Mouse (Mus musculus) brain, adult 2 months (tissue): ENCODE data around the gene Pdlim3.
"Not testable (repeated sequence)": the region's sequence is repeated elsewhere in the genome, so short reads cannot be mapped to it uniquely, and the experiment has no call there.

Experiments used
- DNase-seq: peaks from one replicate; pipeline ENCODE4 v3.0.0; 2011; ENCODE audit warnings: low read depth, low spot score

Gene Pdlim3

DNA sequence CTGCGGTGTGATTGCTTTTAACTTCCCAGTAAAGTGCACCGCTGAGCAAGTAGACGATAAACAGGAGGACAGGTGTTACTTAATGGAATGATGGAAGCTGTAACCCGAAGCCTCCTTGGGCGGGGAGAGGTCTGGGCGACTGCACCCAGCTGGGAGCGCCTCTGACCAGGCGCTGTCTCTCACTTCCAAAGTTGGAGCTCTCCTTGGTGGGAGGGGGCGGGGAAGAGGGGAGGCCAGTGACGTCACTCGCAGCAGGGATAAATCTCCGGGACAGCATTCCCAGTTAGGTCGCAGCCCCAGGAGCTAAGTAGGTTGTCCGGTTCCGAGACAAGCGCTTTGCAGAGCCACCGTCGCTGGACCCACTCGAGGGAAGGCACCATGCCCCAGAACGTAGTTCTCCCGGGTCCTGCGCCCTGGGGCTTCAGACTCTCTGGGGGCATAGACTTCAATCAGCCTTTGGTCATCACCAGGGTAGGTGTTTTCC lies at the start of gene Pdlim3:
Gene Pdlim3, plus strand, starts transcription at position 260 of the 484 bp plus-strand sequence.
- peak; percentile 16 for DNase-seq

DNA sequence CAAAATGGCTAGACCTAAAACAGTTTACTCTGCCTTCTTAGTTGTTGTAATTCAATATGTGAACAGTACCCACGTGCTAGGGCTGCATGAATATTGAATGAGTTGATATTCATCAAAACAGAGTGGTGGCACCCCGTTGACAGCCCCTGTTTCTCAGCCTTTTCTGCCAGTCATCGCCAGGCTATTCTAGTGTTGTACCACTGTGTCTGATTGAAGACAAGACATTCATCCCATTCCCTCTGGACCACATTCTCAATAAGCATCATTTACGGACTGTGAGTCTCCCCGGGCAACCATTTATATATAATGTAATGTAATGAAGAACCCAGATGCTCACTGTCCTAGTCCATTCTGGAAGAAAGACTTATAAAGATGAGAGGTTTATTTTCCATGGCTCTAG lies 42.0 kb upstream of the Pdlim3 start:
- no peak for DNase-seq

DNA sequence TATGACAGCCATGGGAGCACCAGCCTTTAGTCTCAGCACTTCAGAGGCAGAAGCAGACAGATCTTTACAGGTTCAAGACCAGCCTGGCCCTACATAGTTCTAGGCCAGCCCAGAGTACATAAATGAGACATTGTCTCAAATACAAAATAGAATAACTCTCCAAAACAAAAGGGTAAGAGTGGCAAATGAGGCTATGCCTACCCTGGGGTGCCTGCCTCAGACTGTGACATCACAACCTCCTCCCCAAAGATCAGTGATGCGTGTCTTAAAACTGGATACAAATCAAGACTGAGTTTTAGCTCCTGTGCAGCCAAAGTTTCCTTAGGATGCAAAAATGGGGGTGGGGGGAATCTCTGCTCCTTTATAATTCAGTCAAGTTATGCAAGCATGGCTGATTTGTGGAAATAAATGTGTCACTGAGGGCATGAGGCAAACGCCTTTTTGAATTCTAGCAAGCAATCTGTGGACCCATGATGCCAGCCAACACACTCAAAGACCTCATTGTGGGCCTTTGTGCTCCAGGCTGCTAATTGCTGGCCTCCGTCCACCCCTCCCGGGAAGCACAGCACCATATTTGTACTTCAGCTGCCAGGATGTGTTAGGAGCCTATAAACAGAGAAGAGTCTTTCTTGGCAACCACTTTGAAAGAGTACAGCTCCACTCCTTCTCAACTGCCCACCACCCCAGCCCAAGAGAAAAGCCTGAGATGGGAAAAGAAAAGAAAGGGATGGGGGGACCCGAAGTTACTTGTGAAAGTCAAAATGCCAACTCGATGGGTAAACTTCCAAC lies 41.0 kb upstream of the Pdlim3 start:
- DNase-seq: peak; percentile 90

DNA sequence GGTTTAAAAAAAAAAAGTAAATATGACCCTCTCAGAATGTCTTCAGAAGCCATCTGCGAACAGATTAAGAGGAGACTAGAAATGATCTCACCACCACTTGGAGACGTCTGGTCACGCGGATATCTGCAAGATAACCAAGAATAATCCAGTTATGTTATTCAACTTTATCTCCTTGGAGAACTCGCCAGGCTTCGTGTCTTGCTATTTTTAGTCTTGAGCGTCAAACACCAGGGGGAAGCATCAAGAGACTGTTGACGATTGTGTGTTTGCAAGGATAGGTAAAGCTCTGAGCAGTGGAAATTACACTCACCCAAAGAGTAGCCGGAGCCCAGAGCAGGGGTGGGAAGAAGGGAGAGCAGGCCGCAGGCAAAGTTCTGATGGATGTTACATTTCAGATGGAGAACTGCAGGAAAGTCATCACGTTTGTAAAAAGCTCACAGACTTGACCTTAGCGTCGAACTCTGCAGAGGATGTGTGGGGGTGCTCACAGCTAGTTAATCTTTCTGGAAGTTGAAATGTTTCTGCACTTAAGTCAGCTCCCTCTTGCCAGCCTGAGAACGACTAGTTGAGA lies 40.3 kb upstream of the Pdlim3 start:
- DNase-seq: peak; percentile 49

DNA sequence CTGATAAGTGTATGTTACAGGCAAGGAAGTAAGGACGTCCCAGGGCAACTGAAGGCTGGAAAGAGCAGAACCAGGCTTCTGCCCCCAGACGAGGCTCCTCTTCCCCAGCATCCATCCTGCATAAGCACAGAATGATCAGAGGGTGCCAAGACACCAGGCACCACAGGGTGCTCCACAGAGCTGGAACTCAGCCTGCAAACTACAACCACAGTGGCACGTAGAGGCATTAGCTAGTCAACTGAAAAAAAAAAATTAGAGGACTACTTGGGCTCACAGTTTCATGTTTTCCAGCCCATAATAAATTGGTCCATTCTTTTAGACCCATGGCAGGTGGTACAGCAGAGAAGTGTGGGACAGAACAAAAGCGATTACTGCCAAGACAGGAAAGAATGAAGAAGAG lies 39.4 kb upstream of the Pdlim3 start:
- no peak for DNase-seq

DNA sequence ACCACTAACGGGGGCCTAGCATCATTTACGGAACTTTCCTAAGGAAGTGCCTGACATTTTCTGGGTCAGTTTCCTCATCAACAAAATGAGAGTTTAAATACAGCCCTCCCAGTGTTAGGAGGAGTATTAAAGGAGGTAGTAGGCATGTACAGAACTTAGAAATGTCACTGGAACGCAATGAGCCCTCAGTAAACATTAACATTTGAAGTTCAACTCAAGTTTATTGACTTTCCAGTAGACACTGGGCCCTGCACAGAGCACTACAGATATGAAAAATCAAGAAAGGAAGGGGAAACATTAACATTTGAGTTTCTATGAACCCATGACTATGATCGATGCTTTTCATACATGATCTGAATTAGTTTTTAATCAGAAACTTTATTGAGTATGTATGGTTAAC lies 30.1 kb upstream of the Pdlim3 start:
- no peak for DNase-seq

DNA sequence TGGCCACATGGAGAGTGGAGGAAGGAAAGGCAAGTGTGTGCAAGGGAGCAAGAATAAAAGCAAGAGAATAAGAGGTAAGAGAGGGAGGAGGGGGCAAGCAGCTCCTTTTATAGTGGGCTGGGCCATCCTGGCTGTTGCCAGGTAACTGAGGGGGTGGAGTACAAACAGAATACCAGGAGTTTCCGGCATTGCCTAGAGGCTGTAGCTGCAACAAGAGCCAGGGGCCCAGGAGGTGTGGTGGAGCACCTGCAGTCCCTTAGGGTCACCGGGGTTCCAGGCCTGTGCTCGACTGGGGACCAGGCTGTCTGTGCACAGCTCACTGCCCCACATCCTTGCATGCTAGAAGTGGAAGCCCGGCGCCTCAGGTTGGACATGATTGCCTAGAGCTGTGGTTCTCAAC lies 27.5 kb upstream of the Pdlim3 start:
- no peak for DNase-seq

DNA sequence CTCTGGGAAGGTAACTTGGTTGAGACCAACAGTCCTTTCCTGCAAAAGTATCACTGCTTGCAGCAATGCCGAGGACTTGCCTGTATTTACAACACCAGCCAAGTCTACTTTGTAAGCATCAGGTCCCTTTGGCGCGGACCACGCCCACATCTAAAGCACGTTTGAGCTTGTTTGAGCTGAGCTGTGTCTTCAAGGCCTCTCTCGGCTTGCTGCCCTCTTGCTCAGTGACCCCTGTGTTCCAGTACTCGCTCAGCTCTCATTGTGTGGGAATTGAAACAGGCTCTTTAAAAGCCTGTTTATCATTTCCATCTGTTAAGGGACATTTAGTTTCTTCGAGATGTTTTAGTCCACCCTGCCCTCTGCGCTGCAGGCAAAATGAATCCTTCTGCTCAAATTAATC lies 26.9 kb upstream of the Pdlim3 start:
- peak; percentile 3 for DNase-seq

DNA sequence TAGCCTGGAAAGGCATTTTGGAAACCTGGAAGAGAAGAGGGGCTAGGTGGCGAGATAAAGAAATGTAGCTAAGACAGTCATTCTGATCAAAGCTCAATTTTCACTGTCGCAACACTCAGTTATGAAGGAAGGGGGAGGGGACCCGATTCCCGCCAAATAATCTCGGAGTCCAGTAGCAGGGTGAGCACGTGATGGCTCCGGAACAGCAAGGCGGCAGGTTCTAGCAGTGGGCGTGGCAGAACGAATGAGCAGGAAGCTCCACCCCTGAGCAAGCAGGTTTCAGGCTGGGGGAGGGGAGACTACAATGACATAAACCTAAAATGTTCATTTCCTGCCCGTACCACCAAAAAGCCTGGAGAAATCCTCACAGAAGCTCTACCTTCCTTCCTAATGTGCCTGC lies 13.7 kb upstream of the Pdlim3 start:
- DNase-seq: not testable (repeated sequence)

DNA sequence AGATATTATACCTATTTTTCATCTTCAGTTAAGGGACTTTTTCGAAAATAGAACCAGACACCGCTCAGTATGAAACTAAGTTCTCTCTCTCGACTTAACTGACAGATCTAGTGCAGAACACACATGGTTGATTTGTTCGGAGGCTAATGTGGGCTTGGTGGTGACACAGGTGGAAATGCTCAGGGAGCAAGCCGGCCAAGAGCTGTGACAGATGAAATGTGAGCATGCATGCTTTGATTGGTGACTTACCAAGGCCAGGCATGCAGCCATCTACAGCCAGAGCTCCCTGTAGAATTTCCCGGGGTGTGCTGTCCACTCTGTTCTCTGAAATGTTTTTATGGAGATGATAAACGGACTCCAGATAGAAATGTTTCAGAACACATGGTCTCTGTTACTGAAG lies 13.2 kb upstream of the Pdlim3 start:
- DNase-seq: no peak

DNA sequence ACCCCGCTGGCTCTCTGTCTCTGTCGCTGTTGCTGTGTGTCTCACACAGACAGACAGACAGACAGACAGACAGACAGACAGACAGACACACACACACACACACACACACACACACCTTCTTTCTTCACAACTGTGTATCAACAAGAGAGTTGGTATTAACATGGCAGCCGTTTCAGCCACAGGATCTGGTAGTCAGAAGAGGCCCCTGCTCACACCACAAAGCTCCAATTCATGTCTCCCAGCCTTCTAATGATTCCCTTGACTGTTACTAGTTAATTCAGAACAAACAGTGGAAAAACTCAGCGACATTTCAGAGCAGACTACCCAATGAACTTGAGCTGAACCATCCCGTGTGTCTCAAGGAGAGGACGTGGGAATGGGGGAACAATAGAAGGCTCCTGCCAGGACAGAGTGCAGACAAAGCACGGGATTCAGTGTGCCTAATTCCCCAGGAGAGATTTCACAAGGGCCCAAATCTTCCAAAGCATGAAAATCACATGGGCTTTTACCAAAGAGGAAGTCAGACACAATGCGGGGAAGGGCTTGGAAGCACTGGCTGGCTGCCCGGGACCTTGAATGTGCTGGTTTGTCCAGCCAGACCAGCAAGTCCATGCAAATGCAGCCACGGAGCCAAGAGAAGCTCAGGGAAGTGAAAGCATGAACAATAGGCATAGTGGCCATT lies 10.2 kb upstream of the Pdlim3 start:
- peak; percentile 79 for DNase-seq

DNA sequence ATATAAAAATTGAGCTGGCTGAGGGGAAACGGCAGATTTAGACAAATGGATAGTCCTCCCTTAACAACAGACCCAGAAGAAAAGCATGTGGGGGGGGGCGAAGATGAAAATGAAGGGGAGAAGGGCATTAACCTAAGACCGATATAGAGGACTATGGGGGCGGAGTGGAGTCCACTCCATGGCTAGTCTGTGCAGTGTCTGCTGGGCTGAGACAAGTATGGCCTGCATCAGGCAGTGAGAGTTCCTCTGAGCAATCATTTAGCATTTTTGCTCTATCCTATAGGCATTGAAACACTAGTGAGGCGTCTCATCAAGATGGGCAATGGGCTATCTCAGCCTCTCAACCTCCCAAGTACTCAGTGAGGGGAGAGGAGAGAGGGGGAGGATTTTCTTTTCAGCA lies 8.9 kb upstream of the Pdlim3 start:
- DNase-seq: no peak

DNA sequence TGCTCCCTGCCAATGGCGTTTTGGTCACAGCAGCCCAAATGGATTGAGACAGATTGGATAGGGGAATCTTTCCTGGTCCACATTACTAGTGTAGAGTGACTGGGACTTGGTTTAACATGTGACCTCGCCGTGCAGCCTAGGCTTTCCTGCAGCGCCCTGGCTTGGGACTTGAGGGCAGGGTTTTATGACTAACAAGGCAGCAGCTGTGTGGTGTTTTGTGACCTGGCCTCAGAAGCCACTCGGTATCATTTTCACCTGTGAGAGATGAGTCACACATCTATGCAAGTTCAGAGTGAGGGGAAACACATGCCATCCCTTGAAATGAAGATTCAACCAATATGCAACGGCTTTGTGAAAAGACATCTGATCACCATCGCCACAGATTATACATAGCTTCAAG lies 7.6 kb upstream of the Pdlim3 start:
- DNase-seq: no peak

DNA sequence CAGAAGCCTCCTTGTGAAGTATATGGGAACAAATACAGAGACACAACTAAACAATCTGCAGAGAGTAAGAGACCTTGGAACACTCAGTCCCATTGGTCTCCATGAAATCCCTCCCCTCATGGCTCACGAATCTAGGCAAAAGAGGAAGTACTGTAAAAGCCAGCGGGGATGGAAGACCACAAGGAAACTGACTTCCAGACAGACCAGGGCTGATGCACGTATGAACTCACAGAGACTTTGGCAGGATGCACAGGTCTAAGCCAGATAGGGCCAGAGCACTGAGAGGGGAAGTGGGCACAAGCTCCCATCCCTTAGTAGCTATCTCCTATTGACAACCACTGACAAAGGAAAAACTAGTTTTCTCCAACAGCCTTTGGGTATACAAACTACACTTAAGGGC lies 4.8 kb upstream of the Pdlim3 start:
- DNase-seq: no peak

DNA sequence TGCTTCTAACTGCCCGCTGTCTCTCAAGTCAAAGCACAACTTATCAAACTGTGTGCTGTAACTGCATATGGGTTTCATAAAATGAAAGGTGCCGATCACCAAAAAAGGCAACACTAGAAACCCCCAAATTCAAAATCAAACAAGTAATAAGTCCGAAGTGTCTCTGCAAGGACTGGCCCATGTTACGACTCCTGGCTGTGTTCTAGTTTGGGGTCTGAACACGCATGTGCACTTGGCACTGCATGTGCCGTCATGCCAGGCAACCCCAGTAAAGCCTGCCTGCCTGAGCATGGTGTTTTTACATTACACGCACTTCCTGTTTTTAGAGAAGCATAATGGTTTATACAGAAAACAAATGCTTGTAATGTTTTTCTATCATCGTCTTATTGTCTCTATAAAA lies 3.5 kb upstream of the Pdlim3 start:
- DNase-seq: no peak

DNA sequence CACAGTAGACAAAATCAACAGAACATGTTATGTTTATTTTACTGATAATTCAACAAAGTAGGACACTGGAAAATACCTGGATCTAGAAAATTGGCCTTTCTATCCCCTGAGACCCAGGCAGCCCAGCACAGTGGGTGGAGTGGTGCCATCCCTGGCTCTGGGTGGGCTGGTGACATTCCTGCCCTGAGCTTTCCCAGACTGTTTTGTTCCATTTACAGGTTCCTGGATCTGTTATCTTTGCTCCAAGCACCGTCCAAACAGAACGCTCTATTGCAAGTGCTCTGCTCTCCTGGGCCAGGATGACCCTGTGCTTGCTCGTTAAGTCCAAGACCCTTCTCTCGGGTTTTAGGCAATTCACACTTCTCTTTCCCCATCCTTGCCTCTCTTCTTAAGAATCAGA lies 1.5 kb upstream of the Pdlim3 start:
- DNase-seq: no peak

DNA sequence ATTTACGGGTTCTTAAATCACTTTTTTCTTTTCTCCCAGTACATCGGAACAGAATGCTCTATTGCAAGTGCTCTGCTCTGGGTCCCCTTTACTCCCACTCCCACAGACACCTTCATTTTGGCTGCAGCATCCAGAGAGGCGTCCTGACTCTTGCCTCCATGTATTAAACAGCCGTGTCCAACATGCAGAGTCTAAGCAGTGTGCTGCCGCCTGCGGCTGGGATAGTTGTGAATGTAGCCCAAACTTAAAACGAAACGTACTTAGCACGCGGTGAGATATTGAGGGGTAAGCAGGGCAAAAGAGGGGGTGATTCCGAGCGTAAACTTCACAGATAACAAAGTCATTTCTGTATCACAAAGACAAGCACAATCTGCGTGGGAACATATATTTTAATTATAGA lies 709 bp upstream of the Pdlim3 start:
- peak; percentile 45 for DNase-seq

DNA sequence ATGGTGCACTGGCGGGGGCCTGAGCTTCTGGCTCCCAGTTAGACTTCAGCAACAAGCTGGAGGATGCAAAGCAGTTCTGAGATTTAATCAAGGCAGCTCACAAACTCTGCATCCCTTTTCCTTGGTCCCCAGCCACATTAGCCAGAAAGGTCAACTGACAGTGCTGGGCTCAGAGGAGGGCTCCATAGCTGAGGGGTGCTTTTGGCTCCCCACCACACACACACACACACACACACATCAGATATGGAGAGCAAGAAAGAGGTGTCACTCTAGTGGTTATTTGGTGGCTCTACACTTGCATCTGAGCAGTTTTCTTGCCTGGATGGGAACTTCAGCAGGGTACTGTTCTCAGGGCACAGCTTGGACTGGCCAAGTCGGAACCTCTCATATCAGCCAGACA lies 514 bp downstream of the Pdlim3 start:
- DNase-seq: peak; percentile 8

DNA sequence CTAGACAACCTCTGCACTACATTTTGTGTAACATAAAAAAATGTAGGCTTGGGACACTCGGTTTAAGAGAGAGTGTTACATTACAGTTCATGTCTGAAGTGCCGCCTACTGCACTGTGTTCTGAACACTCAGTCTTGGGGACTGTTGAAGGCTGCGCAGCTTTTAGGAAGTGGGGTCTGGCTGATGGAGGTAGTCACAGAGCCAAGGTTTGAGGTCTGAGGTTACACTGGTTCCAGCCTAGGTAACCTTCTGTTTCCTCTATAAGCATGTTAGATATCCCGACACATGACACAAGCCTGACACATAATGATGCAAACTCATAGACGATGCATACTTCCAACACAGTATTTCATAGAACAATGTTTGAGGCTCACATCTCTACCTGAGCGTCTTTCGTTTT lies 4.5 kb downstream of the Pdlim3 start:
- no peak for DNase-seq

DNA sequence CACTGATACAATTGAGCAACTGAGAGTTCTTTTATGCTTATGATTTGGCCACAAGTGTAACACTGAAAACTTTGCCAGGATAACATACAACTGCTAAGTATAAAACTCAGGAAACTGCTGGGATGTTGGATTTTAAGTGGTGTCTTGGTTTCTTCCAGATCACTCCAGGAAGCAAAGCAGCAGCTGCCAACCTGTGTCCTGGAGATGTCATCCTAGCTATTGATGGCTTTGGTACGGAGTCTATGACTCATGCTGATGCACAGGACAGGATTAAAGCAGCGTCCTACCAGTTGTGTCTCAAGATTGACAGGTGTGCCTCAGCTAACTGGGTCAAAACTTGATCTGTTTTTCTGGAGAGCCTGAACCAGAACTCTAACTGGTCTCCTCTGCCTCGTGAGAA lies 11.3 kb downstream of the Pdlim3 start:
- no peak for DNase-seq

DNA sequence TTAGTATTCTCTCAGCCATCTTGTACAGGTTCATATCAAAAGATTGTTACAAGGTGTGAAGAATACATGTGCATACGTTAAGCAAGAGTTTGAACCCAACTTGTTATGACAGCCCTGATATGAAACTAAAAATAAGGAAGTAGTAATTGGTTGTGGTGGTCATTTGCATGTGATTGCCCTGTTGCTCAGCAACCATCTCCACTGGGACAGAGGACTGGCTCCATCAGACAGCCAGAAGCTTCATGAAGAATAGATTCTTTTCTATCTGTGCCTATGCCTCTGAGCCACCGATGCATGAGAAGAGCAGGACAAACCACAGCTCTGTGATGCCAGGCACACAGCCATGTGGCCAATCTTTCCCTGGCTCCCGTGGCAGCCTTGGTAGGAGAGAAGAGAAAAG lies 14.5 kb downstream of the Pdlim3 start:
- DNase-seq: no peak

DNA sequence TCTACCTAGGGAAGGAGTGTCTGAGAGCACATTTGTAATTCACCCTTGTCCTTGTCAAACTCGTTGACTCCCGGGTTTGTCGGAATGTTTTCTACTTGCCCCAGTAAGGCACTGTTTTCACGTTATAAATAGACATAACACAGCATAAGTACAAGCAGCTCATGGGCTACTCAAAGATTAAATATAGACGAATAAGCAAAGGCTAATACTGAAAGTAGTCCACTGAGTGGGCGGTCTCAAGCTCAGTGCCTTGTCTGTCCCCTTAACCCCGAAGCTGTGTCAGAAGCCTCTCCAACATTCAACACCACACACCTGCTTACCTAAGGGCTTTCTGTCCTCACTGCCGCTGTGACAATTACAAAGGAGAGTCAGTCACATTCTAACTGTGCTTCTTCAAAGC lies 16.4 kb downstream of the Pdlim3 start:
- no peak for DNase-seq

DNA sequence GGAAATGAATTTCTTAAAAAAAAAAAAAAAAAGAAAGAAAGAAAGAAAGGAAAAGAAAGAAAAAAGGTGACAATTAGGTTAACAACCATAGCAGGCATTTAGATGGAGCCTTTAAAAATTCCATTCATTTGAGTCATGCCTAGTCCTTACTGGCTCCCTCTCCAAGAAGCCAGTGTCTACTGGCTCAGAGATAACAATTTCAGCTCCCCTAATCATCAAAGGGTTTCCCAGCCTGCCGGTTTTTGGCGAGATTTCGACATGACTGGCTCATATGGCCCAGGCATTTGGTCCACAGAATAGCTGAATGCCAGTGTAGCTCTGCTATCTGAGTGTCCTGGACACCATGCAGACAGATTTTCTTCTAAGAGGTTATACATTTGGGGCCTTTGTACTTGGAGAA lies 18.4 kb downstream of the Pdlim3 start:
- DNase-seq: no peak
